Mouse (Mus musculus) midbrain, embryonic 16.5 days (tissue): ENCODE results near the gene Tln2. TPM values are rescaled to one million over a fixed set of nuclear protein-coding genes. Genes with fewer than 3 reads are reported as not detected.

Source experiments
- ATAC-seq: fragments of 200-750 bp; cut with Nextera tagmentation; 2 replicates; pipeline ENCODE4 v1.8.0; 2017; ENCODE audit warnings: moderate TSS enrichment
- H3K27ac ChIP-seq: fragments of 300-500 bp; sonication (generic); 2 replicates; pipeline ENCODE4 v1.5.1; 2014; ENCODE audit warnings: mild to moderate bottlenecking, low read length, mixed read lengths
- H3K27me3 ChIP-seq: fragments of 300-500 bp; sonication (generic); 2 replicates; pipeline ENCODE4 v1.6.1; 2014; ENCODE audit warnings: low read depth, low read length, mixed read lengths; ENCODE audit not compliant: control insufficient read depth, insufficient read depth
- H3K36me3 ChIP-seq: fragments of 300-500 bp; sonication (generic); 2 replicates; pipeline ENCODE4 v1.6.1; 2014; ENCODE audit warnings: mild to moderate bottlenecking, low read length, moderate library complexity, mixed read lengths; ENCODE audit not compliant: control insufficient read depth, insufficient read depth
- H3K4me1 ChIP-seq: fragments of 300-500 bp; sonication (generic); 2 replicates; pipeline ENCODE4 v1.6.1; 2014; ENCODE audit warnings: mild to moderate bottlenecking, low read length, mixed read lengths; ENCODE audit not compliant: control insufficient read depth, insufficient read depth
- H3K4me2 ChIP-seq: fragments of 300-500 bp; sonication (generic); 2 replicates; pipeline ENCODE4 v1.6.1; 2014; ENCODE audit warnings: mild to moderate bottlenecking, low read length, mixed read lengths
- H3K4me3 ChIP-seq: fragments of 300-500 bp; sonication (generic); 2 replicates; pipeline ENCODE4 v1.5.1; 2014; ENCODE audit warnings: low read depth, mild to moderate bottlenecking, low read length, moderate library complexity, mixed read lengths
- H3K9ac ChIP-seq: fragments of 300-500 bp; sonication (generic); 2 replicates; pipeline ENCODE4 v1.6.1; 2014; ENCODE audit warnings: low read depth, low read length, mixed read lengths
- H3K9me3 ChIP-seq: fragments of 300-500 bp; sonication (generic); replicated peaks from 2 replicates; pipeline ENCODE4 v1.6.1; 2014; ENCODE audit warnings: mild to moderate bottlenecking, low read length, mixed read lengths; ENCODE audit not compliant: control insufficient read depth, poor library complexity, severe bottlenecking
- WGBS: fragments of 180-500 bp; shearing (Covaris S2); extraction: QIAGEN DNeasy Blood & Tissue Kit; methylation state at CpG from one replicate; pipeline ENCODE4 v1.1.7; 2014; 5-methylcytosine and 5-hydroxymethylcytosine counted together
- polyA plus RNA-seq: library from polyadenylated mRNA; unstranded; fragments of >200 nt; fragmentation: Nextera tagmentation; extraction: Ambion mirVana; gene quantifications from 2 replicates; pipeline ENCODE4 v1.2.1, GENCODE M21; 2015

The Tln2 gene
- polyA plus RNA-seq, 1 experiment from 2014 or later, result 24.8 TPM

DNA sequence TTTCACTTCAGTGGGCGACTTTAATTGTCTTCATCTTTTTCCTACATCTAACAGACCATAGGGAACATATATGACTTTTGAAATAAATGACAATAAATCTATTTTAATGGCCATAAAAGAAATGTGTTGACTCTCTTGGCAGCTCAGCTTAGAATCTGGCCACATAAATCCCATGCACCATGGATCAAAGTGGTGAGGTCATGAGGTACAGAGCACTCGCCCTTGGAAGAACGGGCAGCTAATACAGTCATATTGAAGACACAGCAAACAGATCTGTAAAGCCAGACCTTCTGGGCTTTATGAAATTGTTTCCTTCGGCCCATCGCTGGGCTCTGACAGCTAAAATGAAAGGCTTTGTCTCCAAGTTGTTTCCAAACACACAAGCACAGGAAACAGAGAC lies 26.2 kb downstream of the Tln2 start:
- WGBS, result 57% methylated on average over 5 of the region's 5 CpGs
- Histone ChIP-seq H3K9ac (no peak overlapping the region), H3K27ac (no peak overlapping the region), H3K4me3 (no peak overlapping the region), H3K9me3 (no peaks in the 10 kb centered on the region), H3K4me1 (no peaks in the 10 kb centered on the region), H3K27me3 (no peaks in the 10 kb centered on the region), H3K4me2 (no peak overlapping the region), H3K36me3 (no peaks in the 10 kb centered on the region)
- no peak for ATAC-seq

DNA sequence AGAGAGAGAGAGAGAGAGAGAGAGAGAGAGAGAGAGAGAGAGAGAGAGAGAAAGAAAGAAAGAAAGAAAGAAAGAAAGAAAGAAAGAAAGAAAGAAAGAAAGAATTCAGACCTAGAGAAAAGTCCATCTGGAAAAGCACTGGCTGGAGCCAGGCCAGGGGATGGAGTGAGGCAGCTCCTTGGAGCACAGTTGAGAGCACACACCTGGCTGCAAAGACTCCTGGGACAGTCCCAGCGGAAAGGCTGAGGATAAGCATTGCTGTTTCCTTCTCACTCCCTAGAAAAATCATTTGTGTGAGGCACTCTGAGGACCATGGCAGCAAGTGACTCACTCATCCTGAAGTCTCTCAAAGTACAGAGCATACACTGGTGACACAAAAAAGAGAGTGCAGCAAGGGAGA lies 26.9 kb downstream of the Tln2 start:
- no peaks in the 10 kb centered on the region for H3K27me3 ChIP-seq
- H3K27ac ChIP-seq, result no peak overlapping the region
- no peaks in the 10 kb centered on the region for H3K4me1 ChIP-seq
- H3K9me3 ChIP-seq, result no peaks in the 10 kb centered on the region
- ATAC-seq, result no peak
- no peaks in the 10 kb centered on the region for H3K36me3 ChIP-seq
- H3K4me3 ChIP-seq, result no peak overlapping the region
- H3K4me2 ChIP-seq, result no peak overlapping the region
- no peak overlapping the region for H3K9ac ChIP-seq
- 86% methylated on average over 1 of the region's 1 CpGs for WGBS

DNA sequence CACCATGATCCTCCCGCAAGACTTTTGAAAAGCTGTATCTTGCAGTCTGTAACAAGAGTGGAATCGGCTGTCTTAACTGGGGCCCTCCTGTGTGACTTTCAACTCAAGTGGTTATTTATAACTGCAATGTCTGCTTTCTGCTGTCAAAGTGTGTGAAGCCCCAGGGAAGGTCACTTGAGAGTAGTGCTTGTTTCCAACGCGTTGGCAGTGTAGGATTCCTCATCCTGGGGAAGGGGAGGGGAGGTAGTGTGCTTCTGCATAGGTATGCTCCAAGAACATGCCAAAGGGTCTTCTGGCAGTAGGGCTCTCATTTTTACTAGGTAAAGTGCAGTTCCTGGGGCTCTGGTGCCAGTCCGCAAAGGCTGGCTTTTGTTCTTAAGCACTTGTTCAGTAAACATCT lies 29.9 kb downstream of the Tln2 start:
- no peak for ATAC-seq
- no peaks in the 10 kb centered on the region for H3K36me3 ChIP-seq
- H3K27ac ChIP-seq, result no peak overlapping the region
- no peak overlapping the region for H3K4me2 ChIP-seq
- H3K4me3 ChIP-seq, result no peak overlapping the region
- H3K4me1 ChIP-seq, result no peaks in the 10 kb centered on the region
- no peaks in the 10 kb centered on the region for H3K27me3 ChIP-seq
- WGBS, result 75% methylated on average over 5 of the region's 5 CpGs
- no peak overlapping the region for H3K9ac ChIP-seq
- H3K9me3 ChIP-seq, result no peaks in the 10 kb centered on the region

DNA sequence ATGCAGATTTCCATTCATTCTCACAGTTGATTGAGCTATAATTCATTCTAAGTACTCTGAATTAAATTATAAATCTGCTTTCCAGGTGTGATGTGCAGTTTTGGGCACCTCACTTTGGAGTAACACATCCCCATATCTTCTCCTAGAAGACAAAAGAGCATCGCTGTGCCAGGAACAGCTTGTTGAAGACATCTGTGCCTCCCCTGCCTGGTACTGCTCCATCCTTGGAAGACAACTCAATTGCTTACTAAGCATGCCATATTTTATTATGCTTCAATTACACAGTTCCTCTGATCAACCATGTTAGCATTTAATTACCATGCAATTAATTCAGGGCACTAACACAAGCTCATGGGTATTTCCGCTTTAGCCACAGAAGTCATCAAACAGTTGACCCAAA lies 31.8 kb downstream of the Tln2 start:
- no peaks in the 10 kb centered on the region for H3K9me3 ChIP-seq
- no peak overlapping the region for H3K4me2 ChIP-seq
- 56% methylated on average over 2 of the region's 2 CpGs for WGBS
- H3K27ac ChIP-seq, result no peak overlapping the region
- no peaks in the 10 kb centered on the region for H3K4me1 ChIP-seq
- no peak overlapping the region for H3K9ac ChIP-seq
- H3K4me3 ChIP-seq, result no peak overlapping the region
- no peaks in the 10 kb centered on the region for H3K36me3 ChIP-seq
- no peak for ATAC-seq
- H3K27me3 ChIP-seq, result no peaks in the 10 kb centered on the region

DNA sequence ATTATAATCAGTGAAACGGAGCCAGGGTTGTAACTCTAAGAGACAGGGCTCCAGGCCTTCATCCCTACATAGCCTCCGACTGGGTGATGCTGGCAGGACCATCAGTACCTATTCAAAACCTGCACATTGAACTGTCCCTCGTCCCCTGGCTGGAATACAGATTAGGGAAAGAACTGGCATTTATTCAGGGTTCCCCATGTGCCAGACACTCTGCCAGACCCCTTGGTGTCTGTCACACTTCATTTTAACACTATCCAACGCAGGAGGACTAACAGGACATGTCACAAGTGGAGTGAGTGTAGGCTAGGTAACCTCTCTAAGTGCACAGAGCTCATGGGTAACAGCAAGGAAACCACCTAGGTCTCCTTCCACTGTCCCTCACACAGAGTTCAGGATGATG lies 37.8 kb downstream of the Tln2 start:
- no peaks in the 10 kb centered on the region for H3K27me3 ChIP-seq
- H3K27ac ChIP-seq, result no peak overlapping the region
- ATAC-seq, result no peak
- H3K4me1 ChIP-seq, result no peaks in the 10 kb centered on the region
- no peak overlapping the region for H3K4me2 ChIP-seq
- H3K9ac ChIP-seq, result no peak overlapping the region
- H3K9me3 ChIP-seq, result no peaks in the 10 kb centered on the region
- H3K4me3 ChIP-seq, result no peak overlapping the region
- WGBS, result 68% methylated on average over 4 of the region's 4 CpGs
- H3K36me3 ChIP-seq, result no peaks in the 10 kb centered on the region

DNA sequence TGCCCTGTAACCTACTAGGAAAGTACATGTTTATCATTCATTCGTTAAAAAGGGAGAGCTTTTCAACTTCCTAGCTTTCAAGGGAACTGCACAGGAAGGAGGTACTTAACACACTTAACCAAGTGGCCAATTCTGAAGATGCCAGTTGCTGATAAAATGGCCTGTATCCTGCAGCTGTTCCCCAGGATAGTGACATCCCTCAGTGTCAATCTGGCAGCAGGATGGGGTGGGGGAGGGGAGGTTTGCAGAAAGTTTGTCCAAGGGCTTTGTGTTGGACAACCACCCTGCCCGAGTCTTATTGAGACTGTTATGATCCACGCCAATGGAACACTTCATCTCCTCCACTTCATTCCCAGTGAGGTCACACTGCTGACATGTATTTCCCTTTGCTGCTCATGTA lies 50.0 kb downstream of the Tln2 start:
- ATAC-seq, result no peak
- Histone ChIP-seq H3K9ac (no peak overlapping the region), H3K4me1 (no peaks in the 10 kb centered on the region), H3K4me3 (no peak overlapping the region), H3K27ac (no peak overlapping the region), H3K4me2 (no peak overlapping the region), H3K27me3 (no peaks in the 10 kb centered on the region), H3K9me3 (no peaks in the 10 kb centered on the region), H3K36me3 (no peaks in the 10 kb centered on the region)
- 70% methylated on average over 3 of the region's 3 CpGs for WGBS

DNA sequence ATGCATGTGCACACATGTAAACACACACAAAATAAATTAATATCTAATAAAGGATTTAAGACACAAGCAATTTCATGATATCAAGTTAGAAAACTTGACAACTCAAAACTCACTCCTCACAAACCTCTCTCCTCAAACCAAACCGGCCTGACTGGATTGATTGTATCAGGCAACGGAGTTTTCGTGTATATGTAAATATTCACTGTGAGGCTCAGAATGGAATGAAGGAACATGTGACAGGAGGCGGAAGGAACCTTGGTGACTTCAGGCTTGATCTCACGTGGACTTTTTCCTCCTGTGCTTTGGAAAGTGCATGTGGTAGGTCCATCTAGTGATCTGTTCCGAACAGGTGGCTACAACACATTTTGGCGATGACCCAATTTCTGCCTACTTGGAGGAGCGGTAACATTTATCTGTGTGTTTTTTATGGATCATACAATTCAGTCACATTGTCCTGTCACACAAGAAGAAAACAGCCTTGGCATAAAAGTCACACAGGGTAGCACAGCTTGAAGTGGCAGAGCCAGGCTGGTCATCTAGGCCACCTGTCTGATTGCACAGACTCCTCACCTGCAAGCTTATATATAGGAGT lies 54.7 kb downstream of the Tln2 start:
- H3K27ac ChIP-seq, result no peak overlapping the region
- H3K9me3 ChIP-seq, result no peaks in the 10 kb centered on the region
- H3K4me3 ChIP-seq, result no peak overlapping the region
- ATAC-seq, result no peak
- no peak overlapping the region for H3K9ac ChIP-seq
- H3K27me3 ChIP-seq, result no peaks in the 10 kb centered on the region
- no peak overlapping the region for H3K4me2 ChIP-seq
- WGBS, result 93% methylated on average over 8 of the region's 8 CpGs
- no peaks in the 10 kb centered on the region for H3K4me1 ChIP-seq
- H3K36me3 ChIP-seq, result no peaks in the 10 kb centered on the region

DNA sequence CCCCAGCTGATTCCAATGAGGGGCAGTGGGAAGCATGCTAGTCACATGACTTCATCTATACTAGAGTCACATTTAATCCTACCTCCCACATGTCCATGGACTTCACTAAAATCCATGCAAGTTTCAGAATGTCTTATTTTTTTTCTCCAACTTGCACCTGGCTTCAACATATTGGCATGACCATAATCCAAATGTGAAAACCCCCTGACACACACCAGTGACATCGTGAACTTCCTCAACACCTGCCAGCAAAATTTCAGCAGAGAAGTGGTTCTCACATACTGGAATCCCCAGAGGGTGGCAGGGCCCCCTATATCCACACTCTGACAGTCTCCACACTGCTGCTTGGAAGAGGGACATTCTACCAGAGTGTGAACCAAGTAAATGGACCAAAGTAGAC lies 57.7 kb downstream of the Tln2 start:
- no peak overlapping the region for H3K9ac ChIP-seq
- H3K27me3 ChIP-seq, result no peaks in the 10 kb centered on the region
- no peaks in the 10 kb centered on the region for H3K36me3 ChIP-seq
- H3K4me2 ChIP-seq, result no peak overlapping the region
- no peak overlapping the region for H3K4me3 ChIP-seq
- ATAC-seq, result no peak
- H3K9me3 ChIP-seq, result no peaks in the 10 kb centered on the region
- H3K27ac ChIP-seq, result no peak overlapping the region
- H3K4me1 ChIP-seq, result 0 out of 2 replicates have a peak, but pooled peaks cover 4% of the 10 kb centered on the region
- WGBS, result 79% methylated on average over 1 of the region's 1 CpGs

DNA sequence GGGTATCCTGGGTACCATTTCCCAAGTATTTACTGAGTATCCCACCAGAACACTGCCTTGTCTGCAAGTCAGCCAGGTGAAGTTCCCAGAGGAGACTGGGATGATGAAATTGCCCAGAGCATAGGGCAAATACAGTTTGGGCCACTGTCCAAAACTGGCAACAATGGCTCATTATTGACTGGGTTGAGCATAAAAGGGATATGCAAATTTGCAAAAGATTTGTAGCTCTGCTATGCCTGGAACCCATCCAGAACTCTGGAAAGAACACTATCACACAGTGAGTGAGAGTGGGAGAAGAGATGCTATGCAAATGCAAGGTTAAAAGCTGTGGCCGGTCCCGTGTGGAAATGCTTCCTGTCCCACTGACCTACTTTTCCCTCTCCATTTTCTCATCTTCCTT lies 63.1 kb downstream of the Tln2 start:
- peaks cover 5% of the 10 kb centered on the region; the same call in 1 of the 2 replicates for H3K4me1 ChIP-seq
- no peaks in the 10 kb centered on the region for H3K36me3 ChIP-seq
- H3K9me3 ChIP-seq, result no peaks in the 10 kb centered on the region
- H3K4me2 ChIP-seq, result no peak overlapping the region
- 33% methylated on average over 2 of the region's 2 CpGs for WGBS
- H3K27me3 ChIP-seq, result no peaks in the 10 kb centered on the region
- no peak overlapping the region for H3K4me3 ChIP-seq
- no peak for ATAC-seq
- H3K9ac ChIP-seq, result no peak overlapping the region
- no peak overlapping the region for H3K27ac ChIP-seq
